Mouse (Mus musculus) neural tube, embryonic 11.5 days (tissue): ENCODE results near the gene Sipa1l1. TPM values are rescaled to one million over a fixed set of nuclear protein-coding genes. Genes with fewer than 3 reads are reported as not detected.

ENCODE experiments used
- ATAC-seq: fragments of 200-750 bp; cut with Nextera tagmentation; 2 replicates; pipeline ENCODE4 v1.8.0; 2017; ENCODE audit warnings: moderate number of reproducible peaks, mild to moderate bottlenecking, moderate TSS enrichment, moderate library complexity; ENCODE audit not compliant: insufficient read depth, low FRiP score, low TSS enrichment
- DNase-seq: peaks from one replicate; pipeline ENCODE4 v3.0.0-alpha.2; 2015; ENCODE audit warnings: low spot score
- H3K27ac ChIP-seq: fragments of 300-500 bp; sonication (generic); 2 replicates; pipeline ENCODE4 v1.5.1; 2014; ENCODE audit warnings: low read depth, mild to moderate bottlenecking, low read length
- H3K27me3 ChIP-seq: fragments of 300-500 bp; sonication (generic); 2 replicates; pipeline ENCODE4 v1.6.1; 2014; ENCODE audit warnings: mild to moderate bottlenecking, low read length, mixed read lengths; ENCODE audit not compliant: control insufficient read depth, insufficient read depth
- H3K36me3 ChIP-seq: fragments of 300-500 bp; sonication (generic); 2 replicates; pipeline ENCODE4 v1.6.1; 2014; ENCODE audit warnings: mild to moderate bottlenecking, low read length, moderate library complexity, mixed read lengths; ENCODE audit not compliant: control insufficient read depth, insufficient read depth
- H3K4me1 ChIP-seq: fragments of 300-500 bp; sonication (generic); 2 replicates; pipeline ENCODE4 v1.6.1; 2014; ENCODE audit warnings: low read length, mixed read lengths; ENCODE audit not compliant: control insufficient read depth, insufficient read depth
- H3K4me2 ChIP-seq: fragments of 300-500 bp; sonication (generic); 2 replicates; pipeline ENCODE4 v1.6.1; 2014; ENCODE audit warnings: low read depth, mild to moderate bottlenecking, moderate library complexity
- H3K4me3 ChIP-seq: fragments of 300-500 bp; sonication (generic); 2 replicates; pipeline ENCODE4 v1.5.1; 2014; ENCODE audit warnings: low read depth, low read length
- H3K9ac ChIP-seq: fragments of 300-500 bp; sonication (generic); 2 replicates; pipeline ENCODE4 v1.6.1; 2014; ENCODE audit warnings: mild to moderate bottlenecking, low read length
- H3K9me3 ChIP-seq: fragments of 300-500 bp; sonication (generic); 2 replicates; pipeline ENCODE4 v1.6.1; 2016; ENCODE audit warnings: low read length; ENCODE audit not compliant: control insufficient read depth
- WGBS: fragments of 180-500 bp; shearing (Covaris S2); extraction: QIAGEN DNeasy Blood & Tissue Kit; methylation state at CpG from one replicate; pipeline ENCODE4 v1.1.7; 2014; 5-methylcytosine and 5-hydroxymethylcytosine counted together
- polyA plus RNA-seq: library from polyadenylated mRNA; unstranded; fragments of >200 nt; fragmentation: Nextera tagmentation; extraction: Ambion mirVana; gene quantifications from 2 replicates; pipeline ENCODE4 v1.2.1, GENCODE M21; 2014

The Sipa1l1 gene
- 22.3 and 23.6 TPM in 2 replicates for polyA plus RNA-seq

DNA sequence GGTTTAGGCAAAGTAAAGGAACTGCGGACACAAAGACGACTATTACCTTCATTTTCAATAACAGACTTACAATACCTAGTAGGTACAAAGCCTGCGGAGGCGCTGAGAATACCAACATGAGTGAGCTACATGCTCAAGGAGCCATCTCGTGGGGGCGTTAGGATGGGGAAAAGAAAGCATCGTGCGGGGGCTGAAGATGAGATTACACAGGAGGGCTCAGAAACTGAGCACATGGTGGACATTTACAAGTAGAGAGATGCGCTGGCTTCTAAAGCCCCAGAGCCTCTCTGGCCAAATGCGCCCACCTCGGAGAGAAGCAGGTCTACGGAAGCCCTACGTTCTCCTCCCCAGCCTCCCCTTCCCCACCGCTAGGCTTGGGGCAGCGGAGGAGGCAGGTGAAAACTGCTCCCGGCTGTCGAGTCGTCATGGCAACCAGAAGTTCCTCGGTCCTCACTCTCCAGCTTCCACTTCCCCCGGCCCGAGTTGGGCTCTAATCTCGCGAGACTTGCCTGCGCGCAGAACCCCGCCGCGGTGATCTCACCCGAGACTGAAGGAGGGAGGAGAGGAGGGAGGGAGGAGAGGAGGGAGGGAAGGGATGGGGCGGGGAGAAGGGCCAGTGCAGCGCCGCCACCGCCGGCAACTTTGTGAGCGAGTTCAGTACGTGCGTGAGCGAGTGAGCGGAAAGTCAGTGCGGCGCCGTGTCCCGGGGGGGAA is at the start of gene Sipa1l1:
Gene Sipa1l1, plus strand, starts transcription at position 501 of the 714 bp plus-strand sequence.
- peak; percentile 98 for DNase-seq
- H3K4me1 ChIP-seq = peaks cover 10% of the 10 kb centered on the region

GRCm38 (mm10) chr12:82121947-82122346 is 47.2 kb upstream of the Sipa1l1 start:
- H3K27me3 ChIP-seq = no peaks in the 10 kb centered on the region
- WGBS = 79% methylated on average over 10 of the region's 10 CpGs
- no peak overlapping the region for H3K27ac ChIP-seq
- no peak for DNase-seq
- H3K4me3 ChIP-seq = no peak overlapping the region
- no peaks in the 10 kb centered on the region for H3K9me3 ChIP-seq
- H3K36me3 ChIP-seq = no peaks in the 10 kb centered on the region
- no peak overlapping the region for H3K9ac ChIP-seq
- ATAC-seq = no peak
- no peaks in the 10 kb centered on the region for H3K4me1 ChIP-seq
- no peak overlapping the region for H3K4me2 ChIP-seq

More for the DNA sequence above, at the start of gene Sipa1l1:
- H3K4me3 ChIP-seq = peak within 1 kb of the TSS; percentile 89
- H3K36me3 ChIP-seq = no peaks in the 10 kb centered on the region
- WGBS = 2% methylated on average over 34 of the region's 43 CpGs
- H3K9me3 ChIP-seq = no peaks in the 10 kb centered on the region
- H3K9ac ChIP-seq = peak within 1 kb of the TSS; percentile 94
- peak; percentile 87 for ATAC-seq
- no peaks in the 10 kb centered on the region for H3K27me3 ChIP-seq
- H3K4me2 ChIP-seq = peak within 1 kb of the TSS; percentile 83
- H3K27ac ChIP-seq = peak within 1 kb of the TSS; percentile 92

GRCm38 (mm10) chr12:82122450-82123249 is 46.5 kb upstream of the Sipa1l1 start:
- no peak for ATAC-seq
- Histone ChIP-seq H3K27me3 (no peaks in the 10 kb centered on the region), H3K27ac (no peak overlapping the region), H3K4me1 (no peaks in the 10 kb centered on the region), H3K9ac (no peak overlapping the region), H3K36me3 (no peaks in the 10 kb centered on the region), H3K4me2 (no peak overlapping the region), H3K9me3 (no peaks in the 10 kb centered on the region), H3K4me3 (no peak overlapping the region)
- 34% methylated on average over 22 of the region's 22 CpGs for WGBS
- DNase-seq = no peak

DNA sequence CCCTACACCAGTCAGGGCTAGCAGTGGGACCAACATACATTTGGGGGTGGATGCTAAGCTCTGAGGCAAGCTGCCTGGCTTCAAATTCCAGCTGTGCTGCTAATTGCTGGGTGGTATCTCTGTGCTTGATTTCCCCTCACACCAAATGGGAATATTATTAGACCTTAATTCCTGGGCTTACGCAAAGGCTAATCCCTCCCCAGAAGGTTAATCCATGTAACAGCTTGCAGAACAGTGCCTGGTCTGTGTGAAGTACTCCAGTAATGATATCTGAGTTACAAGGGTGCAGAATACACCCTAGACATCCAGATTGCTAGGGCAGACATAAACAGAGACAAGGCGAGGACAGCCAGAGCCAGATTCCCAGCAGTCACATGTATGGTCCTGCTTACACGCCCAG is 42.3 kb upstream of the Sipa1l1 start:
- Histone ChIP-seq H3K36me3 (no peaks in the 10 kb centered on the region), H3K27me3 (no peaks in the 10 kb centered on the region), H3K4me2 (no peak overlapping the region), H3K27ac (no peak overlapping the region), H3K4me1 (no peaks in the 10 kb centered on the region), H3K4me3 (no peak overlapping the region), H3K9ac (no peak overlapping the region), H3K9me3 (no peaks in the 10 kb centered on the region)
- ATAC-seq = no peak
- 72% methylated on average over 3 of the region's 3 CpGs for WGBS
- DNase-seq = no peak

DNA sequence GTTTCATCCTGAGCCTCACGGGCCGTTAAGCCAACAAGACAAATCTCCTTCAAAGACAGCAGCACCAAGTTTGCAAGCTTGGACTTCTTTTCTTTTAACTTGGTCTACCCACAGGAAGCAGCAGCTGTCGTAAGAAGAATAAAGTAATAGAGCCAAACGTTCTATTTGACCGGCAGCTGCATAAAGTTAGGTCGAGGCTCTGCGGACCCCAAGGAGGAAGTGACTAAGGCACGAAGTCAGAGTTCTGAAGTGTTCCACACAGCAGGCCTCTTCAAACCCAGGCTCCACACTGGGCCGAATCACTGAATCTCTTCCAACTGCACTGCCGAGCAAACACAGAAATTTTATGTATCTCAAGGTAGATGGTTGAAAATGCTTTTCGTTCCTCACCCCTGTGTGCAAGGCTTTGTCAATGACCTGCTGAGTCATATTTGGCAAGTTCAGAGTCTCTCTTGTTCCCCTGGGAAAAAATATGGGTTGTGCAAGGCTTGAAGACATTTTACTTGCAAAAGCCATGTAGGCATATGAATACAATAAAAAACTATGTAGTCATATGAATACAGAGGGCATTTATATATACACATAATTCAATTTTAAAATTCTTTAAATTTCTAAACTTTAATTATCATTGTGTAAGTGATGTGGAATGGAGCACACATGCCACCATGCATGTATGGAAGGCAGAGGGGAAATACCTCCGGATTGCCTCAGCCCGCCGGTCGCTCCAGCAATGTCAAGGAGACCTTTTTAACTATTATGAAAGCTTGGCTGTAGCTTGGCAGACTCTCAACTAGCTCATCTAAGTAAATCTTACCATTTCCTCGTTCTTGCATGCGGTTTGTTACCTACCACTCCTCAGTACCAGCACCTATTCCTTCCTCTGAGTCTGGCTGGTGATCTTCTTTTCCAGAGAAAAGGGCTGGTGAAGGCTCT is 29.6 kb upstream of the Sipa1l1 start:
- no peak for DNase-seq
- no peak overlapping the region for H3K4me3 ChIP-seq
- H3K27me3 ChIP-seq = no peaks in the 10 kb centered on the region
- ATAC-seq = no peak
- no peaks in the 10 kb centered on the region for H3K36me3 ChIP-seq
- H3K9ac ChIP-seq = no peak overlapping the region
- WGBS = 87% methylated on average over 17 of the region's 17 CpGs
- no peaks in the 10 kb centered on the region for H3K9me3 ChIP-seq
- no peak overlapping the region for H3K27ac ChIP-seq
- H3K4me1 ChIP-seq = no peaks in the 10 kb centered on the region
- no peak overlapping the region for H3K4me2 ChIP-seq

GRCm38 (mm10) chr12:82143371-82143770 is 25.7 kb upstream of the Sipa1l1 start:
- ATAC-seq (no peak), DNase-seq (no peak)
- H3K27me3 ChIP-seq = no peaks in the 10 kb centered on the region
- no peak overlapping the region for H3K27ac ChIP-seq
- H3K4me2 ChIP-seq = no peak overlapping the region
- H3K9ac ChIP-seq = no peak overlapping the region
- no peak overlapping the region for H3K4me3 ChIP-seq
- no peaks in the 10 kb centered on the region for H3K4me1 ChIP-seq
- H3K9me3 ChIP-seq = no peaks in the 10 kb centered on the region
- 85% methylated on average over 3 of the region's 3 CpGs for WGBS
- no peaks in the 10 kb centered on the region for H3K36me3 ChIP-seq

GRCm38 (mm10) chr12:82145173-82145572 is 23.9 kb upstream of the Sipa1l1 start:
- no peaks in the 10 kb centered on the region for H3K27me3 ChIP-seq
- no peak overlapping the region for H3K4me3 ChIP-seq
- H3K4me1 ChIP-seq = no peaks in the 10 kb centered on the region
- no peak overlapping the region for H3K27ac ChIP-seq
- no peak overlapping the region for H3K4me2 ChIP-seq
- H3K36me3 ChIP-seq = no peaks in the 10 kb centered on the region
- no peak overlapping the region for H3K9ac ChIP-seq
- DNase-seq = no peak
- ATAC-seq = no peak
- no peaks in the 10 kb centered on the region for H3K9me3 ChIP-seq

- DNase-seq (no peak), ATAC-seq (no peak; the same call in 1 of the 2 replicates)
- WGBS = 48% methylated on average over 12 of the region's 12 CpGs
- Histone ChIP-seq H3K9ac (no peak overlapping the region), H3K27ac (no peak overlapping the region), H3K27me3 (no peaks in the 10 kb centered on the region), H3K4me3 (no peak overlapping the region), H3K36me3 (no peaks in the 10 kb centered on the region), H3K9me3 (no peaks in the 10 kb centered on the region), H3K4me2 (no peak overlapping the region), H3K4me1 (no peaks in the 10 kb centered on the region)
These were observed 22.0 kb upstream of the Sipa1l1 start for GRCm38 (mm10) chr12:82147021-82147693.
